Mouse (Mus musculus) liver, postnatal 0 days (tissue): ENCODE measurements around the gene Atp1b2.

Experiments
- CTCF ChIP-seq: sonication (generic); IDR thresholded peaks from 2 replicates; pipeline ENCODE4 v1.5.1; 2016; ENCODE audit warnings: antibody characterized with exemption, low read depth
- EP300 ChIP-seq: IDR thresholded peaks from 2 replicates; pipeline ENCODE4 v1.6.1; 2016; ENCODE audit warnings: antibody characterized with exemption, low read depth, mild to moderate bottlenecking

DNA sequence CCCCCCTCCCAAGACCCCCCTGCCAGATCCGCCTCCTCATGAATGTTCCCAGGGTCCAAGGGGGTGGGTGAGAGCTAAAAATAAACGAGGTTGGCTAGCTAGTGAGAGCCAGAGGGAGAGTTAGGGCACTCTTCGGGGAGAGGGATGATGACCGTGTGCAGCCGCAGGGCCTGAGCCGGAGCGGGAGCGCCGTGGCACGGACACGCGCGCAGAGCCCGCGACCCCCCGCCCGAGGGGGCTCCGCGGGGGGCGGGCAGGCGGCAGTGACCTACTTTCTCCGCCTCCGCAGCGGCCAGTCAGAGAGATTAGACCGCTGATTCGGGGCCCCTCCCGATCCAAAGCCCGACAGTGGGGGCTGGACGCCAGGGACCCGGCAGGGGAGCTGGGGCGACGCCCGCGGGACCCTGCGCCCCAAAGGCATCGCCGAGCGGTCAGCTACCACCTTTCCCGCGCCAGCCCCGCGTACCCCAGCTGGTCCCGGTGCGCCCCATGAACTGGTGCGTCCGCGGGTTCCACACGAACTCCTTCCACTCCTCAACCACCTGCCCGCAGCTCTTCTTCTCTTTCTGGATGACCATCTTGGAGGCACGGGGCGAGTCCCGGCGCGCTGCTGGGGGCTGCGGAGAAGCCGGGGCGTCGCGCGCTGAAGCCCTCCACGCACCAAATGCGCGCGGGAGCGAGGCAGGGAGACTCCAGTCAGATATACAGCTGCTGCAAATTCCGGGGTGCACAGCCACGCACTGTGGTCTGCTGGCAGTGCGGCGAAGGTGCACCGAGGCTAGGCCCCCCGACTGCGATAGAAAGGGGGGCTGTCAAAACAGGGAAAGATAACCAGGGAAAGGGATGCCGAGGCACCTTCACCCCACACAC, 712 bp downstream of the Atp1b2 start:
- TF ChIP-seq CTCF, result no peak
- TF ChIP-seq EP300, result no peak
